Mouse (Mus musculus) thymus, postnatal 25 days (tissue): ENCODE measurements around the gene Zdhhc8.
"Not testable (repeated sequence)": the region's sequence is repeated elsewhere in the genome, so short reads cannot be mapped to it uniquely, and the experiment has no call there.

Experiments used
- DNase-seq: peaks from one replicate; pipeline ENCODE4 v3.0.0; 2022

Gene Zdhhc8

GRCm38 (mm10) chr16:18230617-18231016 lies 4.3 kb downstream of the Zdhhc8 start:
- no peak for DNase-seq

DNA sequence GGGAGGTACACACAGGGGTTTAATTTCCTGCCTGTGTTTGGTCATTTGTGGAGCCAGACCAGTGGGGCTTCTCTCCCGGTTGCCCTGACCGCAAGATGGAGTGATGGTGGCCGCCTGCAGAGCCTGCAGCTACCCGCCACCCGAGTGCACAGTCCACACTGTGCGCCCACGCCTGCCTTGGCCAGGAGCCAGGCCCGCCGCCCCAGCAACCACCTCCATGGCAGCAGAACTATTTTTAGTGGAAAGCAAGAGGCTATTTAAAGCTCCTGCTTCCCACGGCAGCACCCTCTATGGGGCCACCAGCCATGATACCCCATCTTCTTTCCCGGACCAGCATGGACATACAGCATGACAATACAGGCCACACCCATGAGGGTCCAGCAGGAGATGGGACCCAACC lies 5.3 kb downstream of the Zdhhc8 start:
- no peak for DNase-seq

GRCm38 (mm10) chr16:18228856-18229255 lies 6.1 kb downstream of the Zdhhc8 start:
- DNase-seq: no peak

- DNase-seq: no peak
Observed at GRCm38 (mm10) chr16:18227897-18228422, 7.0 kb downstream of the Zdhhc8 start.

DNA sequence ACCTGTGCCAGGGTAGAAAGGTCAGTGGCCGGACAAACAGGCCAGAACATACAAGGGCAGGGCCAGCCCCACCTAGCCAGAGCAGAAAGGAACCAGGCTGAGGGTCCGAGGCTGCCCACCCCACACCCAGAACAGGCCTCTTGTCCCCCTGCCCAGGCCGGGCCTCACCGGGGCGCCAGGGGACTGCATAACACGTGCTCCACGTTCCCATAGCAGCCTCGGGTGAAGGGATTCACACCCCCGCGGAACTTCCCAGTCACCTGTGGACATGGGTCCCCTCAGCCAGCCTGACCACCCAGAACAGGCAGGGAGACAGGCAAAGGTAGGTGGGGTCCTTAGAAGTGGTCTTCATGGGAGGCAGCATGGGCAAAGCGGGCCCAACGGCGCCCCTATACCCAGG lies 7.7 kb downstream of the Zdhhc8 start:
- DNase-seq: no peak

- DNase-seq: no peak
Observed at GRCm38 (mm10) chr16:18222188-18222587, 12.7 kb downstream of the Zdhhc8 start.

- no peak for DNase-seq
Observed at GRCm38 (mm10) chr16:18221543-18221898, 13.4 kb downstream of the Zdhhc8 start.

- no peak for DNase-seq
Observed at GRCm38 (mm10) chr16:18220856-18221542, 13.9 kb downstream of the Zdhhc8 start.

- DNase-seq: peak; percentile 56
Observed at GRCm38 (mm10) chr16:18220001-18220400, 14.9 kb downstream of the Zdhhc8 start.

DNA sequence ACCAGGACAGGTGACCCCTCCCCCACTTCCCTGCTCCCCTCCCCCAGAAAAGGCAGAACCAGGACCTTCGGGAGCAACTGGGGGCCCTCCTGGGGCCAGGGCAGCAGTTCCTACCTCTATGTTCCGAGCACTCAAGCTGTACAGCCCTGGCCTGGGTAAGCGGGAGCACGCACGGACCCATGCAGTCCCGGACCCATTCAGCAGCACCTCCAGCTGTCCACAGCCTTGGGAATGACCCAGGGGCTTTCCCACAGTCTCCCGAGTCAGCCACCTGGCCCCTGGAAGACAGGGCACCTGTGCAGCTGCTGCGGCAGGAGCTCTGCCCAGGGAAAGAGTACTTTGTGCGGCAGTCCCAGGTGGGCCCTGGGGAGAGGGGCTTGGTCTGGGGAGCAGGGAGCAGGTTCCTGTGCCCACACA lies 16.3 kb downstream of the Zdhhc8 start:
- DNase-seq: no peak

- no peak for DNase-seq
Observed at GRCm38 (mm10) chr16:18217579-18217978, 17.4 kb downstream of the Zdhhc8 start, which contains the start of gene Ccdc188. TSS of gene Ccdc188 (plus strand) at chr16:18217879.

- no peak for DNase-seq
Observed at GRCm38 (mm10) chr16:18214858-18215257, 20.1 kb downstream of the Zdhhc8 start.

DNA sequence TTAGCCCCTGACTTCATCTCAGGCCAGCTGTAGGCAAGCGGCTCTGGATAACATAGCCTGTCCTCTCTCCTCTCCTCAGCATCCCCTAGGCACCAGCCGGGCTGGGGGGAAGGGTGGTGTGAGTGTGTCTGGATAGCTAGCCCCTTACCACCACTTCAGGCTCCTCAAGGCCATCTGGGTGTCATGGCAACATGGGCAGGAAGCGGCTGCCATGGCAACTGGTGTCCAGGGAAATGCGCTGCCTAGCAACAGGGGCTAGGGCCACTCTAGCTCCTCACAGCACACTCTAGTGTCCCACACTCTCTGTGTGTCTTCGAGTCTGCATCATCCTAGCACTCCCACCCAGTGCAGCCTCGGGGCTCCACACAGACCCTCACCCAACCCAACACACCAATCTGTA lies 21.2 kb downstream of the Zdhhc8 start:
- no peak for DNase-seq

- peak; percentile 87 for DNase-seq
Observed at GRCm38 (mm10) chr16:18211417-18212171, 23.3 kb downstream of the Zdhhc8 start.

- DNase-seq: peak; percentile 59
Observed at GRCm38 (mm10) chr16:18210701-18211416, 24.1 kb downstream of the Zdhhc8 start.

GRCm38 (mm10) chr16:18203430-18204091 lies 31.4 kb downstream of the Zdhhc8 start:
- DNase-seq: no peak

DNA sequence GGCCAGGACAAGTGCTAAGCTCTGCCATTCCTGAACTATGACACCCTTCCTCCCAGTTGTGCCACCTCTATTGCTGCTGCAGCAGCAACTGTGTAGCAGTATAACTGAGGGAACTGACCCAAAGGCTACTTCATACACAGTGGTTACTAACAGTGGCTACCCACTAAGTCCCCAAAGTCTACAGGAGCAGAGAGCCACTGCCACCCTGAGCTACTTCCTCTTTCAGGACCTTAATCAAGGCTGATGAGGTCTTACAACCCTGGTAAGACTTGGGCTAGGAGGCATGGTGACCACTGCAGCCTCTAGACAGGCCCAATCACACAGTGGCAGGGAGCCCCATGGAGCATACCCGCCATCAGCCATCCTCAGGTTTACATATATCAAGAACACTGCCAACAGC lies 32.9 kb downstream of the Zdhhc8 start:
- DNase-seq: no peak

DNA sequence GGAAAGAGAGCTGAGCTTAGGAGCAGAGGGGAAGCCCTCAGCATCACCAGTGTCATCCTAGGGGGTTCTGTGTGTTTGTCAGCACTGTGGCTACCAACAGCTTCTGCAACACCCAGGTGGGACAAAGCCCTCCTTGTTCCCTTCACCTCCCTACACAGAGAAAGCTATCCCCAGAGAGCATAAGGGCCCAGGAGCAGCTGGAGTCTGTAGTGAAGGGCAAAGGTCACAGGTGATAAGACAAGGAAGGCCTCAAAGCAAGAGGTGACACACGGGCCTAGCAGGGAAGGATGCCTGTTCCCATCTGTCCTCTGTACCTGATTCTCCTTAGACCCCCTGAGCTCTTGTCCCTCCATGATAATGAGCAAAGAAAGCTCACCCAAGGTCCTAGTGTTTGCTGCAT lies 33.3 kb downstream of the Zdhhc8 start:
- DNase-seq: no peak

DNA sequence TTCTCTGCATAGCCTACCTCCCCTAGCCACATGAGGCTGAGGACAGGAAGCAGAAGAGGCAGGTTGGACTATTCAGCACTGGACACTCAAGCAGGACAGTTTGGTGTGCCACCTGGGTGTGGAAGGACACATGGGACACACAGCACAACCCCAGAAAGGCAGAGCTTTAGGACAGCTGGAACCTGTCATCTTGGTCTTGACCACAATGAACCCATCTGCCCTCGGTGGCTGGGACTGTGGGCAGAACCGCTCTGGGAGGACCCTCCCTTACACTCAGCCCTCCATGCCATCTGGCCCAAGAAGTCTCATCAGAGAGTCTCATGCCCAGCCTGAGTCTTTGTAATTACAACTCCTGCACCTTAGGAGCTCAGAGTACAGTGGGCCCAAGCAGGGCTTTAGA lies 34.9 kb downstream of the Zdhhc8 start:
- DNase-seq: no peak

- DNase-seq: no peak
Observed at GRCm38 (mm10) chr16:18198365-18199098, 36.4 kb downstream of the Zdhhc8 start.

DNA sequence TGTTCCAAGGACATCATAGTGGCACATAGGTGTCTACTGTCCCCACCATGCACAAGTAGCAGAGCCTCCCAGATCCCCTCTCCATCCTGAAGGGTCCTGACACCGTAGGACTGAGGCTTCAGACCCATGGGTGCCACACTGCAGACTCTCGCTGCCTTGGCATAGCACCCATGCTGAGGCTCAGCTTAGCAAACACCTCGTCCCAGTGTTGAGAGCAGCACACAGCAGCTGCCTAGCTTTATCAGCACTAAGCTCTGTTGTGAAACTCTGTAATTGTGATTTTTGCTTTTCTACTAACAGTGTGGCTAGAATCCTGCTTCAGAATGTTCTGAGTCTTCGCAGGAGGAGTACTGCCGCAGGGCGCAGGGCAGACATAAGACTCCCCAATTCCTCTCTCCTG lies 37.1 kb downstream of the Zdhhc8 start:
- DNase-seq: no peak

DNA sequence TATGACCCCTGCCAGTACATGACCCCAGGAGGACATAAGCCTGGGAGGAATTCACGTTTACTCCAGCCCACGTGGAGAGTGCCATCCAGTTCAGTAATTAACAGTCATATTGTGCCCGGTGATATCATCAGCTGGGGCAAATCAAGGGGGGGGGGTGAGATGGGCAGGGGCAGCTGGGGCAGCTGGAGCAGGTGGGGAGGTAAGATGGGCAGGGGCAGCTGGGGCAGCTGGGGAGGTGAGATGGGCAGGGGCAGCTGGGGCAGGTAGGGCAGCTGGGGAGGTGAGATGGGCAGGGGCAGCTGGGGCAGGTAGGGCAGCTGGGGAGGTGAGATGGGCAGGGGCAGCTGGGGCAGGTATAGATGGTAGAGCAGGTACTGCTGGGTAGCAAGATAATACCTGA lies 39.4 kb downstream of the Zdhhc8 start:
- DNase-seq: not testable (repeated sequence)
